Mouse (Mus musculus) ES-Bruce4 (cell line): Measurements from ENCODE around the gene Ostc.

ENCODE experiments used
- CTCF ChIP-seq: IDR thresholded peaks from one replicate; pipeline ENCODE4 v1.8.1; 2011; ENCODE audit warnings: low read depth, low read length
- POLR2A ChIP-seq: IDR thresholded peaks from one replicate; pipeline ENCODE4 v1.8.1; 2011; ENCODE audit warnings: low read length; ENCODE audit not compliant: insufficient read depth

GRCm38 (mm10) chr3:130746673-130747619, 37.7 kb upstream of the Ostc start:
- TF ChIP-seq POLR2A: no peak
- no peak for TF ChIP-seq CTCF
